Mouse (Mus musculus): ENCODE data around the gene Rtn4rl1. TPM values are rescaled to one million over a fixed set of nuclear protein-coding genes. Genes with fewer than 3 reads are reported as not detected.

Gene Rtn4rl1
- total RNA-seq, 2 experiments from 2014 or later: 103 to 107 TPM

GRCm38 (mm10) chr11:75189713-75190370 lies 3.7 kb upstream of the Rtn4rl1 start:
- no peak for DNase-seq

GRCm38 (mm10) chr11:75190371-75190724 lies 3.2 kb upstream of the Rtn4rl1 start:
- peak; percentile 77 to 80 for DNase-seq

- no peak for DNase-seq
Measured at GRCm38 (mm10) chr11:75190905-75191441, 2.6 kb upstream of the Rtn4rl1 start, which contains the start of gene Dph1. Gene Dph1 (minus strand): TSS chr11:75191241.

GRCm38 (mm10) chr11:75191841-75192240 lies 1.7 kb upstream of the Rtn4rl1 start:
- DNase-seq: no peak

- peak; percentile 59 to 73 for DNase-seq
Measured at GRCm38 (mm10) chr11:75192336-75193214, 1.0 kb upstream of the Rtn4rl1 start.

- peak in 1 of 2 experiments; percentile 35 for DNase-seq
Measured at GRCm38 (mm10) chr11:75194121-75194849, 702 bp downstream of the Rtn4rl1 start.

- peak in 1 of 2 experiments; percentile 60 for DNase-seq
Measured at GRCm38 (mm10) chr11:75194850-75195461, 1.4 kb downstream of the Rtn4rl1 start.

- DNase-seq: no peak
Measured at GRCm38 (mm10) chr11:75196131-75196530, 2.5 kb downstream of the Rtn4rl1 start.

GRCm38 (mm10) chr11:75197956-75198355 lies 4.4 kb downstream of the Rtn4rl1 start:
- no peak for DNase-seq

- no peak for DNase-seq
Measured at GRCm38 (mm10) chr11:75198792-75199191, 5.2 kb downstream of the Rtn4rl1 start.

- no peak for DNase-seq
Measured at GRCm38 (mm10) chr11:75199951-75200350, 6.4 kb downstream of the Rtn4rl1 start.

- DNase-seq: peak; percentile 63 to 72
Measured at GRCm38 (mm10) chr11:75200935-75201334, 7.4 kb downstream of the Rtn4rl1 start.

- no peak for DNase-seq
Measured at GRCm38 (mm10) chr11:75201721-75202120, 8.1 kb downstream of the Rtn4rl1 start.

GRCm38 (mm10) chr11:75203926-75204325 lies 10.3 kb downstream of the Rtn4rl1 start:
- no peak for DNase-seq

- no peak for DNase-seq
Measured at GRCm38 (mm10) chr11:75204472-75204871, 10.9 kb downstream of the Rtn4rl1 start.

- DNase-seq: no peak
Measured at GRCm38 (mm10) chr11:75206347-75206746, 12.8 kb downstream of the Rtn4rl1 start.

GRCm38 (mm10) chr11:75209363-75209762 lies 15.8 kb downstream of the Rtn4rl1 start:
- DNase-seq: no peak

- DNase-seq: no peak
Measured at GRCm38 (mm10) chr11:75210093-75210492, 16.5 kb downstream of the Rtn4rl1 start.

- no peak for DNase-seq
Measured at GRCm38 (mm10) chr11:75210755-75211154, 17.2 kb downstream of the Rtn4rl1 start.

- DNase-seq: no peak
Measured at GRCm38 (mm10) chr11:75212031-75212667, 18.6 kb downstream of the Rtn4rl1 start.

- no peak for DNase-seq
Measured at GRCm38 (mm10) chr11:75212876-75213275, 19.3 kb downstream of the Rtn4rl1 start.
